Mouse (Mus musculus) gastrocnemius, postnatal 4 days (tissue): Measurements from ENCODE around the gene Psat1. TPM values are rescaled to one million over a fixed set of nuclear protein-coding genes. Genes with fewer than 3 reads are reported as not detected.

Experiments used
- DNase-seq, 2 experiments: peaks; one replicate each; pipeline ENCODE4 v3.0.0; 2021 to 2022; ENCODE audit warnings: low spot score in 2 of 2, mixed read lengths in 2 of 2
- long read RNA-seq, 2 experiments: library from polyadenylated mRNA; stranded (forward); transcript quantifications; one replicate each; pipeline ENCODE4 v2.0.0; 2021
- total RNA-seq, 2 experiments: library from RNA; stranded (reverse); gene quantifications; 2 replicates each; pipeline ENCODE4 v1.2.3; 2021

The Psat1 gene
- 10 to 100 TPM; 45.7 to 56.4 TPM for total RNA-seq
- long read RNA-seq, experiment 1, transcript Psat1-201 (9 exons, 2,617 nt), result major isoform, 73 of 82 reads
- long read RNA-seq, experiment 1, partial matches to known transcripts, result 6 of 82 reads
- long read RNA-seq, experiment 1, other reads (novel, unspliced or antisense), result 2 of 82 reads
- long read RNA-seq, experiment 2, transcript Psat1-201 (9 exons, 2,617 nt), result major isoform, 80 of 86 reads
- long read RNA-seq, experiment 2, partial matches to known transcripts, result 2 of 86 reads
- long read RNA-seq, experiment 2, other reads (novel, unspliced or antisense), result 4 of 86 reads

DNA sequence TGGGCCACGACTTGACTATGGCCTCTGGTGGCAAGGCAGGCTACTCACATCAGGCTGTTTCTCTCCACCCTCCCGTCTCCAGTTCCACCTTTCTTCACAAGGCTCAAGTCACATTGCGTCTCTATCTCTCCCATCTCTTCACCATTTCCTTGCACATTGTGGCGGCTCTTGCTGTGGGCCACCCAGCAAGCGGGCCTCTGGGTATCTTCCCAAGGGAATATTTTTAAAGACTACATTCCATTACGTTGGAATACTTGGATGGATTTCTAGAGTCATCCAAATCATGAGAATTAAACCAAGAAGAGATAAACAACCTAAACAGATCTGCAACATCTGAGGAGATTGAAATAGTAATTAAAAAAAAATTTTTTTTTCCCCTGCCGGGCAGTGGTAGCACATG, at the start of gene Psat1:
Psat1 (minus strand) TSS at position 101 of the 400 bp plus-strand sequence.
- DNase-seq, result no peak

DNA sequence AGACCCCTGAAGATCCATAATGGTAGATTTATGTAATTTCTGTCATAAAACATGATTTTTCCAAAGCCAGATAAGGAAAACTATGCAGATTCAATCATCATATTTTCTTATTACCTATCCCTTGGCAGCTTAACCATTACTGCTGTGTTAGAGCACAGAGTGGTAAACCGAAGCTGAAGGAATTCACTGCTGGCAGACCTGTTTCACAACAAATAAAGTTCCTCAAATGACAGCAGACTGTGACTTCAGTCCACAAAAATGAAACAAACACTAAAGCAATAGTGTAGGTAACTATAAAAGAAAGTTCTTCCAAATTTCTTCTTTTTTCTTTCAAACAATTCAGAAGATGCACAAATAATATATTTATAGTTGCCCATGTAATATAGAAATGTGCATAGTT, 43.0 kb upstream of the Psat1 start:
- no peak for DNase-seq

DNA sequence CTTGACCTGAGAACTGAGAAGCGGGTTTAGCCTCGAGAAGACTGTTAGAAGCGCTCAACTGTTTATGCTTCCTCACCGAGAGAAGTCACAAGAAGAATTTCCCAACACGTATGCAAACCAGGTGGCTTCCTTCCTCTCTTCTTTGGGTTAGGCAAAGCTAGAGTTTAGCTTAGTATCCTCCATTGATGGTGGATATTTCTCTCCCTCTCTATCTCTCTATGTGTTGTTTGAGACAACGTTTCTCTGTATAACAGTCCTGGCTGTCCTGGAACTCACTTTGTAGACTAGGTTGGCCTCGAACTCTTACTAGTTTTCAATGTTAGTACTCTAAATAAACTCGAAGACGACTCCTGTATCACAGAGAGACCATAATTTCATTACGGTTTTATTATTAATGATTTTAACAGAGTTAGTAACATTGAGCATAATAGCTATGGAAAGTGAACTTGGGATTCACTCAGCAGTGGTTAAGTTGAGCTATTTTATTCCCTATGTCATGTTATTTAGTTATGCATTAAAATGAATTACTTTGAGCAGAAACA, 38.1 kb upstream of the Psat1 start:
- DNase-seq, result no peak

DNA sequence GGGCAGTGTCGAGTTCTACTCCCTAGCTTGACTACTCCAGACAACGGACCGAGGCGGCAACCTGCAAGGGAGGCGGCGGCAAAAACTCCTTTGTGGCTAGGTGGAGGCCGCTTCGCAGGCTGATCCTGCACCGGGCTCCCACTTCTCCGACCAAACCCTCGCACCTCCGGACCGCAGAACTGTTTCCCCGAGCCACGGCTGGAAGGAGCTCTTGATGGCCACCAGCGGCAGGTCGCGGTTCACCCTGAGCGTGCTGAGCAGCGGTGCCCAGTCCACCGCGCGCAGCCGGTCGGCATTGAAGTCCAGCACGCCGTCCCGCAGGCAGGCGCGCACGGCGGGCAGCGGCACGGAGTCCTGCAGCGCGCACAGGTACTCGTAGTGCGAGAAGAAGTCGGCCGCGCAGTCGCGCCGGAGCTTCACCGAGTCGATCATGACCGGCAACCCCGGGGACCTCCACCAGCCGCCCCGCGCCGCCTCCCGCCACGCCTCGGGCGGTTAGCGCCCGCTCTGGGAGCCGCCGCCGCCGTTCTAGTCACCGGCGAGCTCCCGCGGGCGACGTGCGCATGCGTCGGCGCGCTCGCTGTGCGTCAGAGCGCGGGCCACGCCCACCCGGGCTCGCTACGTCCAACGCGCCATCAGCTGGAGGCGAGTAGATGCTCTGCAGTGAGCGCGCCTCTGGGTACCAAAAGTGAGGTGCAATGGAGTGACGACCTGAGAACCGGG, 37.5 kb upstream of the Psat1 start, which contains the start of gene Cep78:
Cep78 (minus strand) TSS at position 541 of the 723 bp plus-strand sequence.
- DNase-seq, result peak; percentile 87 to 92

DNA sequence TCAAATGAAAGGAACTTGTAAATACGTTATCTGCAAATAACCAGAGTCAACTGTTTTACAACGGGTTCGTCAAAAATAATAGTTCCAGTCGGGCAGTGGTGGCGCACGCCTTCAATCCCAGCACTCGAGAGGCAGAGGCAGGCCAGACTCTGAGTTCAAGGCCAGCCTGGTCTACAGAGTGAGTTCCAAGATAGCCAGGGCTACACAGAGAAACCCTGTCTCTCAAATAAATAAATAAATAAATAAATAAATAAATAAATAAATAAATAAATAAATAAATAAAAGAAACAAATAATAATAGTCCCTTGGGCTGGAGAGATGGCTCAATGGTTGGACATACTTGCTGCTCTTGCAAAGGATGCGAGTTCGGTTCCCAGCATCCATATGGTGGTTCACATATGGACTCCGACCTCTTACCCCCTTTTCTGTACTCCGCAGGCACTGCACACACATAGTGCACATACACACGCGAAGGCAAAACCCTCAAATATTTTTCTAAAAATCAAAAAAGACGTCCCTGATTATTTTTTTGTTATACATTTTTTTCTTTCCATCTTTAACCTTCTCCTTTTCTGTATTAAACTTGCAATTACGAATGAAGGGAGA, 36.7 kb upstream of the Psat1 start:
- no peak for DNase-seq

DNA sequence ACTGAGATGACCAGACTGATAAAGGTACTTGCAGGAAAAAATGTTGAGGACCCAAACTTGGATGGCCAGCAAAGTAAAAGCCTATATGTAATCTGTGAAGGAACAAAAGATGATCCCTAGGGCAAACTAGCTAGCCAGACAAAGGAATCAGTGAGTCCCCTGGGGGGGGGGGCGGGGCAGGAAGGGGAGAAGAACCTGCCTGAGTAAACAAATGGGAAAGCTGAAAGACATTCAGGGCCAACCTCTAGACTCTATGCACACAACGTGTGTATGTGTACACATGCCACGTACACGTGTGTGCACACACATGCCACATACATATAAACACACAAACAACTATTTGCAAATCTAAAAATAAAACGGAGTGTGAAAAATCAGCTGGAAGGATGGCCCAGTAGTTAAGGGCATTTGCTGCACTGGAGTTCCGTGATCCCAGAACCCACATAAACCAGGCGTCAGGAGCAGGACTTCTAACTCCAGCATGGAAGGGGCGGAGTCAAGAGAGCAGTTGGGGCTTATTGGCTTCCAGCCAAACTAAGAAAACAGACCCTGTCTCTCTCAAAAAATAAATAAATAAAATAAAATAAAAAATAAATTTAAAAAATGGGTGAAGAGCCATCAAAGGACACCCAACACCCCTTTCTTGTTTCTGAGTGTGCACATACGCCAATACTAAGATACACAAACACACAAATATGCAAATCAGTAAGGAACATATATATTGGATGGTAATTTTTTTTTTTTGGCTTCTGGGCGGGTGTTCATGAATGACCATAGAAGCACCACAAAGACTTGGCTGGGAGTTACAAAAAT, 36.0 kb upstream of the Psat1 start:
- DNase-seq, result no peak

DNA sequence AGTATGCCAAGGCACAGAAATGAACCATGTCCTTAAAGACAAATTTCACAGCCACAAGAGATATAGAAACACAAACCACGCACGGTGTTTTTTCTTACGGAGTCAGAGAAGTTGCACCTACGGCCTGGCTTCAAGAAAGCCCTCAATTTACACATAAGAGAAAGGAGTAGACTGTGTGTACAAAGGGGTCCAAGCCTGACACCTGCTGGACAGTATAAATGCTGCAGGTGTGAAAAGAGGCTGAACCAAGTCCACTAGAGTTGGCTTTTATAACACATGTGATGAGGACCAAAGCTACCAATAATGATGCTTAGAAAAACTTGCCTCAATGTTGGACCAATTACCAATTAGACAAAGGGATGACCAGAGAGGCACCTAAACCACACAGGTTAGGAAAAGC, 34.7 kb upstream of the Psat1 start:
- peak in 1 of 2 experiments; percentile 30 for DNase-seq

DNA sequence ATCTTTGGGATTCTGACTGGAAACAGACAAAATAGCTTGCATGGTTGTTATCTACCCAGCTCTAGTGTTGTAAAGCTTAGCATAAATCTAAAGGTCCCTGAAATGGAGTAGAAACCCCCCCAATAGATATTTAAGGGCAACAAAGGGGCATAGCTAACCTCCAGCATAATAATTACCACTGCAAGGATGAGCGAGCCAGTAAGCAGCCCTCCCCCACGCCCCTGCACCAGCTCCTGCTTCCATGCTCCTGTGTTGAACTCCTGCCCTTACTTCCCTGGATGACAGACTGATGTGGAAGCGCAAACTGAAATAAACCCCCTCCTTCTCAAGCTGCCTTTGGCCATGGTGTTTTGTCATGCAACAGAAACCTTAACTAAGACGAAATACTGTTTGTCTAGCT, 26.2 kb upstream of the Psat1 start:
- DNase-seq, result no peak

DNA sequence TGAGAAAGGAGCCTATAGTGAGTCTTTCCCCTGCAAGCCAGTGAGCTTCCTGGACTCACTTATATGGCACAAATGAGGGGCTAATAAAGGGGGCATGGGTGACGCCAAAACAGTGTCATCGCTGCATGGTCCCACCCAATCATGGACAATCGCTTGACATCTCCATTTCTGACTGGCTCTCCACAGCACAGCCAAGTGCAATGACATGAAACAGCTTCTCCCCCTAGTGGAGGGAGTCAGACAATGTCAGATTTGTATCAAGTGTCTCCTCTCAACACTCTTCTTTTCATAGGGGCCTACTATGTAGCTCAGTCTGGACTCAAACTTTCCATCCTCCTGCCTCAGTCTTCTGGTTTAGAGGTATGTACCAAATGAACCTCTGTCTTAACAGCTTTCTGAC, 17.9 kb upstream of the Psat1 start:
- peak in 1 of 2 experiments; percentile 26 for DNase-seq

DNA sequence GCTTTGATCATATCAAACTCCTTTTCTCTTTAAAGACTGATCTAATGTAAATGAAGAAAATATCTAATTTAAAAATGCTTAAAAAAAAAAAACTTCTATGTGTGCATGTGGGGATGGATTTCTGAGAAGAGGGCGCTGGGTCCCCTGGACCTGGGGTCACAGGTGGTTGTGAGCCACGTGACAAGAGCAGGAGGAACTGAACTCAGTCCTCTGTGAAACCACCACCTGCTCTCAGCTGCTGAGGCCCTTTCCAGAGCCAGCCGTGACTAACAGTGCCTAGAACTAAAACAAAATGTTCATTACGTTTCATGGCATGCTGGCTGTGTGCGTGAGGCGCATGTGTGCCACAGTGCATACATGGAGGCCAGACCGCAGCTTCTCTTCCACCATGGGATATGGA, 17.4 kb upstream of the Psat1 start:
- no peak for DNase-seq

DNA sequence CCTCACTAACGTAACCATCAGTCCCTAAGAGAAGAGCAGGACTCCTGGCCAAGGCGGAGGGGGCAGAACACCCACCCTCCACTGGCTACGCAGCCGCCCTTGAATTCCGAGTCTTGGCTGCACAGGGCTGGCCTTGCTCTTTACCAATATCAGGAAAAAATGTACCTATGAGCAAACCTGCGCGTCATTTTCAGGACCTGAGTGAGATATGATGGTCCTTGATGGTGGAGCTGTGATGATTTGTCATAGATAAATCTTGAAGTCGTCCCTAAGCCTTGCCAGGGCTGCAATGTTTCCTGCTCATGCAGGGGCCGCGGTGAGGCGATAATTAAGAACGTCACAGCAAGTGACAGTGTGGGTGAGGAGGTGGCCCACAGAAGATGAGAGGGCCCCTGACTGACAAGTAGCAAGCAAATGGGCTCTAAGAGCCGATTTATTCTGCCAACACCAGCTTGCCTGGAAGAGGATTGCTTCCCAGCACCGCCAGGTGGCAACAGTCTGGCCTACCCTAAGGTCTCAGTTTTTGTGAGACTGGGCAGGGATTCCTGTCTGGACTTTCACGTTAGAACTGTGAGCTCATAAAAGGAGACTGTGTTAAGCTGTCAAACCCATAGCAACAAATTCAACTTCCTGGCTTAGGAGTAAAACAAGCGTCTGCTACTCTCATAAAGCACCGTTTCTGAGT, 16.0 kb upstream of the Psat1 start:
- no peak for DNase-seq

DNA sequence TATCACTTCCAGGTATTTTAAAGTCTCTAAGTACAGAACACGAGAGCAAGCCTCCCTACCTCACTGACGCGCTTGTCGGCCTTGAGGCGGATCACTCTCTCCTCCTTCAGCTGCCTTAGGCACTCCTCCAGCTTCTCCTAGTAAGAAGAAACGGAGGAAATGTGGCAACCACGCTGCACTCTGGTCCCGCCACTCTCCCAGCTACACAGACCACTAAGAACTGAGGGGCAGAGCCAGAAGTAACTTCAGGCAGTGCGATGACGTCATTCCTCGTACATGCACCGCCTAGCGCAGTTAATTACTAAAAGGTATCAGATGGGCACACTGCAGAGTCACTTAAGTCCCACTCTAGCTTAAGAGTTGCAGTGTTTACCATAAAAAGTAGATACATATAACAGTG, 15.2 kb upstream of the Psat1 start:
- no peak for DNase-seq

DNA sequence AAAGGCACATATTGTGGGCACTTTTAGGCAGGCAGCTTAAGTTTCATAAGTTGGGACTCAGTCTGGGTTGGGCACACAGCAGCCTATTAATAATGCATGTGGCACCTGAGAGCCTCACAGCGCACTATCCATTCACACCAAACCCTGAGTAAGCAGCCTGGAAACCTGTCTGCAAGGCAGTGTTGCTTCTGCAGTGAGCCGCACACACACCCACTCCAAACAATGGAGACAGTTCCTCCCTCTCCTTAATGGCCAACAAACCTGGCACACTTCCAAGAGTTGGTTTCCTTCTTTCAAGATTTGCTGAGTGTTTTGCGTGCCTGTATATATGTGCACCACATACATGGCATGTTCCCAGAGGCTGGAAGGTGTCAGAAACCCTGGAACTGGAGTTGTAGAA, 3.1 kb upstream of the Psat1 start:
- DNase-seq, result no peak

DNA sequence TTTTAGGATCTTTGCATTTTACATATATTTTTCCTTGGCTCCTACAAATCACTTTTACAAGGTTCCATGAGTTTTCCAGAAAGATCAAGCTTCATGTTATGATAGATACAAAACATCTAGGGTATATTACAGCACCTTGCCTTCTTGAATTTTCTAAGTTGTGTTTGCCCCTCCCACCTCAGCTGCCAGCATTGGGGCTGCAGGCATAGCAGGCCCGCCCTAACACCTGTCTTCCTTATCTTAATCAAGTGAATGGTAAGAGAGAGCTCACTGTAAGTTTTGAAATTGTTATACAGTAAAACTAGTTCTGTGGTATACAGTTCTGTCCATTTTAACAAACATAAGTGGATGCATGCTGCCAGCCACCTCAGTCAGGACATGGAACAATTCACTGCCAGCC, 1.7 kb upstream of the Psat1 start:
- DNase-seq, result no peak

DNA sequence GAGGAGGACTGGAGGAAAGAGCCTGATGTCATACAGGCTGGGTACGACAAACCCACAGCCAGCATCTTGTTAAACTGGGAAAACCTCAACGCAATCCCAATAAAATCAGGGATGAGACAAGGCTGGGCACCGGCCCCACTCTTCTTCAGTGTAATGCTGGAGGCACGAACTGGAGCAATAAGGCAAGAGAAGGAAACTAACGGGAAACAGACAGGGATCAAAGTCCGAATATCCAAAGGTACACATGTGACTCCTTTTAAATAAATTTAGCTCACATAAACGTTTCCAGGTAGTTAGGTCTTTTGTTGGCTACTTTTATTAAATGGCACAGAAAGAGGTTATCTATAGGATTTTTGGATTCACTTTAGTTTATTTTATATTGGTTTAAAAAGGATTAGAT, 1.3 kb upstream of the Psat1 start:
- DNase-seq, result no peak

DNA sequence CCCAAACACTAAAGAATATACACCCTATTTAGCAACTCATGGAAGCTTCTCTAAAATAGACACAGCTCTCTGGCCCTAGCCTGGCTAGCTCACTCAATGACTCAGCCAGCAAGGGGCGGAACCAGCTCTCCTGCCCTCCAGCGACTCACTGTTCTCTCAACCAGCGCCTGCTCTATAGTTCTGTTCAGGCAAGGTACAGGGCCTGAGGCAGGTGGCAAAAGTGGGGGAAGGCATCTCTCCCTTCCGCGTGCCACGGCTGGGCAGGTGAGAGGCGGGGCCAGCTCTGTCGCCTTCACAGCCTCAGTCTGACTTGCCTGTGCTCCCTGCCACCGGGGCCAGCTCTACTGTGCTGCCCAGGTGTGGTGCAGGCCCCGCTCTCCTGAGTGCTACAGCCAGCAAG, 474 bp downstream of the Psat1 start:
- DNase-seq, result no peak

DNA sequence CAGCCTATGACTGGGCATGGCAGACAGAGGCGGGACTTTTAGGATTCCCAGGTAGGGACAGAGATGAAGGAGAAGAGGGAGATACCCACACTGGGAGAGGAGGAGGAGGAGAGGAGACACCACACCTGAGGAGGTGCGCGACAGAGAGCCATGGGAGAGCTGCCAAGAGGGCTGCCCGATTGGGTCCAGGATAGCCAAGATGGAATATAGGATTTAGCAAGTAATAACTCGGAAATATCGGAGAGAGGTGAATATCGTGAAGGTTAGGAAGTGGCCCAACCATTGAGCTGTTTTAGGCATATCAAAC, 4.1 kb downstream of the Psat1 start:
- no peak for DNase-seq

DNA sequence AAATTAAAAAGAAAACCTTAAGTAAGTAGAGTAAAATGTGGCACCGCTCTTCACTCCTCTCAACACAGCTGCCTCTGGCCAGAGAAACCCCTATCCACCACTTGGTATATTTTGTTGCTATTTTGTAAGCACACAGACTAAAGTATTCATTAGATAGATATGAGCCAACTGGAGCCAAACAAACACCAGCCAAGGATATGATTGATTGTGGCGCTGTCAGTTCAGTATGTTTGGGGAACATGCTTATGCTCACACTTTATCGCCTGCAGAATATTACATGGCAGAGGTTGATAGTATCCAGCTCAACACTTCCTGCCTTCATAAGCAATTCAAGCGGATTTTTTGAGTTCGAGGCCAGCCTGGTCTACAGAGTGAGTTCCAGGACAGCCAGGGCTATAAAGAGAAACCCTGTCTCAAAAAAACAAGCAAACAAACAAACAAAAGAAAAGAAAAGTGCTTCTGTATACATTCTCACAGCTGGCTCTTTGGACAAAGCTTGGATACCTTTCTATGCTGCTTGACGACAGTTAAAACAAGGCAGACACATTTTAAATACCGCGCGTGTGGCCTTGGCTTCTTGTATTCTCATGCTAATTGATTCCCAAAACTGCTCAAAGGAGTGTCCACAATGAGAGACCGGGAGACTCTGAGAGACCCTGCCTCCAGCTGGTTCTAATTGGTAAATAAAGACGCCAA, 4.6 kb downstream of the Psat1 start:
- no peak for DNase-seq

DNA sequence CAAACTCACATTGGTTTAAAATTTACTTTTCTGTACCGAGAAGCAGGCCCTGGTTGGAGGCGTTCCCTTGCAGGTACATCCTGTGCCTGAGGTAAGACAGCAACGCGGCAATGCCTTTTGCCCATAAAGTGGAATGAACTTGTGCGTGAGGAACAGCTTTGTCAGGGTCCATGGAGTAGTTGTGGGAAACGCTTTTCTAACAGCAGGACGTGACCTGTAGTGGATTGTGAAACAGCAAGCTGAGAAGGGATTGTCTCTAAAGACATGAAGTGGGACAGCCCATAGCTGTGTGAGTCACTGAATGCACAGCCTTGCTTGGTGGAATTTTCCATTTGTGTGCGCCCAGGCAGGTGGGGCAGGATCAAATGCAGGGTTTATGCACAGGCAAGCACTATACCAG, 5.7 kb downstream of the Psat1 start:
- no peak for DNase-seq

DNA sequence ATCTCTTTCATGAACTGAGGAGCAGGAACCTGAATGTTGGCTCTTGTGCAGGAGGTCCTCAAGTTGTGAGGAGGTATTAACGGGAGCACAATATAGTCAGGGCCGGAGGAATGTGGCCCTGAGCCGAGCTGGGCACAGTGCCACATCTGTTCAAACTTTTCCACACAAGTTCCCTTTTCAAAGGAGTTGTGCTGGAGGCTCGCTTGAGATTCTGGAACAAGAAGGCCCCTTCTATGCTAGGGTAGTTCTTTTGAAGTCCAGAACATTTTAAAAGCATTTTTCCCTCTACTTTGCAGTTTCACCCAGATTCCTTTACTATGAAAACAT, 21.5 kb downstream of the Psat1 start:
- DNase-seq, result peak; percentile 59 to 74
